Mouse (Mus musculus) embryonic fibroblast, embryonic 13.5 days (primary cell): Measurements from ENCODE around the gene Plek.

Experiments used
- CTCF ChIP-seq: IDR thresholded peaks from 2 replicates; pipeline ENCODE4 v1.5.1; 2011; ENCODE audit warnings: mild to moderate bottlenecking, control low read depth, low read length, moderate library complexity, borderline replicate concordance; ENCODE audit not compliant: insufficient read depth
- POLR2A ChIP-seq: IDR thresholded peaks from 2 replicates; pipeline ENCODE4 v1.6.1; 2011; ENCODE audit warnings: low read depth, mild to moderate bottlenecking, control low read depth, low read length, moderate library complexity

DNA sequence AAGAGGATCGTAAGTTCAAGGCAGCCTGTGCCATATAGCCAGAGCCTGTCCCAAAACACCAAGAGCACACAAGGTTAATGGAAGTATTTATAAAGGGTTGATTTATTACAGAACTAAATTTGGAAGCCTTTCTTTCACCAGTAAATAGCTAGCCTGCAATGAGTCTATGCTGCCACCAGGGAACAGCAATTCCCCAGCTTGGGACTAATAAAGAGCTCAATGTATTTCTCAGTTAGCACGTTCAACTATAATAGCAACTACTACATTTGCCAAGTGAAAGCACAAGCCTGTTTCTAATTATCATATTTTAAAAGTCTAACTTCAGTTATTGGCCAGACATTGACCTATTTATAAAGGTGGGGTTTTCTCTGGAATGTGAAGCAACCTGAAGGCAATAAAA is 30.8 kb upstream of the Plek start:
- TF ChIP-seq CTCF (no peak), POLR2A (no peak)
